17 mouse cellular contexts compared by ENCODE assay signal in the genomic region with DNA sequence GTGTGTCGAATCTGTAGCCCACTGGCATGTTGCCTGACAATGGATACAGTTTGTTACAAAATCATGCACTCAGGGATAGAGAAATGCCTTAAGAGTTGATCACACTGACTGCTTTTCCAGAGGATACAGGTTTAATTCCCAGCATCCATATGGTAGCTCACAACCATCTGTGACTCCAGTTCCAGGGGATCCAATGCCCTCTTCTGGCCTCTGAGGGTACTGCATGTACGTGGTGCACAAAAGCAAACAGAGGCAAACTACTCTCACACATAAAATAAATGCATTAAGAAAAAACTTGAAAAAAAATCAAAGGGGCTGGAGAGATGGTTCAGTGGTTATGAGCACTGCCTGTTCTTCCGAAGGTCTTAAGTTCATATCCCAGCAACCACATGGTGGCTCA. TPM values are rescaled to one million over a fixed set of nuclear protein-coding genes. Genes with fewer than 3 reads are reported as not detected.
DNase-seq lines count a peak whose midpoint lies in the region; ATAC-seq and TF ChIP-seq lines count a peak whose summit lies in the region.
"Had no signal": no experiment of that assay in that cellular context is flagged by ENCODE, and none has a peak within 500 bp of the region (broad histone marks: within the 10 kb centered on the region; RNA-seq: fewer than 3 reads in every experiment).

No protein-coding gene starts in this region.

- H3K9ac ChIP-seq in kidney, embryonic 14.5 days (ENCODE audit: low read depth, low read length) = no peak overlapping the region
- H3K9ac ChIP-seq in midbrain, postnatal 0 days (replicated peaks; ENCODE audit: low read length, poor library complexity, severe bottlenecking) = no peak overlapping the region
- H3K9ac ChIP-seq in midbrain, embryonic 14.5 days (replicated peaks; ENCODE audit: low read length) = no peak overlapping the region
- H3K9ac ChIP-seq: embryonic facial prominence, embryonic 13.5 days; limb, embryonic 13.5 days; midbrain, embryonic 13.5 days had no signal

- no peak for TF ChIP-seq POLR2A in kidney, adult 2 months (IDR thresholded peaks at IDR 0.05; ENCODE audit: low read depth, low read length)
- no peak for TF ChIP-seq POLR2A in small intestine, adult 2 months (IDR thresholded peaks at IDR 0.05; ENCODE audit: low read depth, low read length)

- no peak for DNase-seq in kidney, adult 2 months
- no peak for DNase-seq in midbrain, postnatal 0 days (ENCODE audit: low spot score)
- DNase-seq in midbrain, embryonic 14.5 days = no peak
- DNase-seq in G1E (ENCODE audit: low spot score) = no peak
- DNase-seq: kidney, postnatal 25 days; layer of hippocampus, postnatal 36 days; lung, postnatal 10 days; right cerebral cortex, postnatal 25 days; thymus, postnatal 36 days had no signal

- no peaks in the 10 kb centered on the region for H3K4me1 ChIP-seq in kidney, adult 2 months (ENCODE audit: control insufficient read depth, insufficient read depth, low read length)
- no peaks in the 10 kb centered on the region for H3K4me1 ChIP-seq in kidney, embryonic 14.5 days (ENCODE audit: control insufficient read depth, insufficient read depth, low read length)
- no peaks in the 10 kb centered on the region for H3K4me1 ChIP-seq in midbrain, postnatal 0 days (ENCODE audit: insufficient read depth, low read length)
- H3K4me1 ChIP-seq in midbrain, embryonic 14.5 days (ENCODE audit: control insufficient read depth, insufficient read depth, low read length) = no peaks in the 10 kb centered on the region
- no peaks in the 10 kb centered on the region; the same call in 1 of the 2 replicates for H3K4me1 ChIP-seq in G1E (ENCODE audit: insufficient read depth, low read depth, low read length)
- H3K4me1 ChIP-seq in small intestine, adult 2 months (ENCODE audit: control insufficient read depth, insufficient read depth, insufficient read length, low read length) = no peaks in the 10 kb centered on the region
- H3K4me1 ChIP-seq: limb, embryonic 13.5 days had no signal

- no peaks in the 10 kb centered on the region for H3K27me3 ChIP-seq in kidney, adult 2 months (replicated peaks; ENCODE audit: control insufficient read depth, insufficient read depth, low read length)
- peaks cover 21% of the 10 kb centered on the region for H3K27me3 ChIP-seq in kidney, embryonic 14.5 days (ENCODE audit: control insufficient read depth, insufficient read depth, low read length)
- peaks cover 11% of the 10 kb centered on the region; the same call in 1 of the 2 replicates for H3K27me3 ChIP-seq in midbrain, postnatal 0 days (ENCODE audit: insufficient read depth, low read length)
- 0 out of 2 replicates have a peak, but pooled peaks cover 2% of the 10 kb centered on the region for H3K27me3 ChIP-seq in midbrain, embryonic 14.5 days (ENCODE audit: control insufficient read depth, insufficient read depth, low read length)
- peaks cover 11% of the 10 kb centered on the region; the same call in 1 of the 2 replicates for H3K27me3 ChIP-seq in G1E (ENCODE audit: insufficient read depth, low read length)
- H3K27me3 ChIP-seq in small intestine, adult 2 months (ENCODE audit: control insufficient read depth, insufficient read depth, low read length) = no peaks in the 10 kb centered on the region

- WGBS in kidney, adult 2 months = 77% methylated on average over 3 of the region's 3 CpGs
- WGBS in kidney, embryonic 14.5 days = 73% methylated on average over 3 of the region's 3 CpGs
- 80% methylated on average over 3 of the region's 3 CpGs for WGBS in midbrain, postnatal 0 days
- 80% methylated on average over 3 of the region's 3 CpGs for WGBS in midbrain, embryonic 14.5 days
- WGBS in small intestine, adult 2 months = 86% methylated on average over 3 of the region's 3 CpGs

- peak; percentile 25; the same call in 1 of the 2 replicates for TF ChIP-seq CTCF in kidney, adult 2 months (conservative IDR thresholded peaks at IDR 0.05; ENCODE audit: insufficient read depth, insufficient read length, low read depth, low read length)
- TF ChIP-seq CTCF in midbrain, postnatal 0 days (IDR thresholded peaks at IDR 0.05) = peak; percentile 46
- TF ChIP-seq CTCF in G1E (IDR thresholded peaks at IDR 0.05; ENCODE audit: low read depth, low read length) = peak; percentile 37; the same call in 1 of the 2 replicates
- TF ChIP-seq CTCF in small intestine, adult 2 months (IDR thresholded peaks at IDR 0.05; ENCODE audit: extremely low read depth, insufficient read length, insufficient replicate concordance, low read depth, low read length) = peak; percentile 23; the same call in 1 of the 2 replicates

- H3K4me3 ChIP-seq in kidney, adult 2 months (ENCODE audit: insufficient read depth, low read depth, low read length) = no peak overlapping the region
- no peak overlapping the region for H3K4me3 ChIP-seq in kidney, embryonic 14.5 days (ENCODE audit: low read length)
- H3K4me3 ChIP-seq in midbrain, postnatal 0 days (ENCODE audit: low read depth, low read length) = no peak overlapping the region
- H3K4me3 ChIP-seq in midbrain, embryonic 14.5 days (replicated peaks; ENCODE audit: low read depth, low read length) = no peak overlapping the region
- no peak overlapping the region for H3K4me3 ChIP-seq in G1E (ENCODE audit: low read depth, low read length)
- no peak overlapping the region for H3K4me3 ChIP-seq in small intestine, adult 2 months (ENCODE audit: low read depth, low read length)
- H3K4me3 ChIP-seq: embryonic facial prominence, embryonic 13.5 days; forebrain, embryonic 10.5 days; limb, embryonic 13.5 days; midbrain, embryonic 13.5 days had no signal

- H3K9me3 ChIP-seq in kidney, embryonic 14.5 days (ENCODE audit: control insufficient read depth, low read length) = no peaks in the 10 kb centered on the region; the same call in 1 of the 2 replicates
- H3K9me3 ChIP-seq in midbrain, postnatal 0 days (ENCODE audit: low read length) = no peaks in the 10 kb centered on the region
- H3K9me3 ChIP-seq in midbrain, embryonic 14.5 days (ENCODE audit: control insufficient read depth, low read length) = 0 out of 2 replicates have a peak, but pooled peaks cover 7% of the 10 kb centered on the region
- H3K9me3 ChIP-seq in G1E (replicated peaks) = peaks cover 7% of the 10 kb centered on the region

- no peak for ATAC-seq in kidney, embryonic 14.5 days (ENCODE audit: low FRiP score, low TSS enrichment)
- no peak for ATAC-seq in midbrain, postnatal 0 days (ENCODE audit: low FRiP score)
- ATAC-seq in midbrain, embryonic 14.5 days (ENCODE audit: low FRiP score, low TSS enrichment) = no peak
- ATAC-seq in G1E (ENCODE audit: extremely low read depth, insufficient number of reproducible peaks, low FRiP score, poor library complexity, severe bottlenecking) = no peak
- no peak for ATAC-seq in frontal cortex, adult (ENCODE audit: low TSS enrichment)
- ATAC-seq: inflammation-experienced regulatory T-cells, adult 6 months; midbrain, embryonic 13.5 days had no signal

- H3K36me3 ChIP-seq in kidney, adult 2 months (ENCODE audit: control insufficient read depth, insufficient read depth, low read length) = no peaks in the 10 kb centered on the region
- no peaks in the 10 kb centered on the region for H3K36me3 ChIP-seq in kidney, embryonic 14.5 days (ENCODE audit: control insufficient read depth, insufficient read depth, low read length)
- no peaks in the 10 kb centered on the region for H3K36me3 ChIP-seq in midbrain, postnatal 0 days (ENCODE audit: insufficient read depth, low read length)
- no peaks in the 10 kb centered on the region for H3K36me3 ChIP-seq in midbrain, embryonic 14.5 days (ENCODE audit: control insufficient read depth, insufficient read depth, low read length)
- no peaks in the 10 kb centered on the region for H3K36me3 ChIP-seq in G1E (replicated peaks)
- H3K36me3 ChIP-seq in small intestine, adult 2 months (ENCODE audit: control insufficient read depth, insufficient read depth, low read length) = peaks cover 76% of the 10 kb centered on the region
- H3K36me3 ChIP-seq: embryonic facial prominence, embryonic 13.5 days; forebrain, embryonic 10.5 days; limb, embryonic 13.5 days; midbrain, embryonic 13.5 days had no signal

- H3K4me2 ChIP-seq in kidney, embryonic 14.5 days (replicated peaks; ENCODE audit: low read depth, low read length) = no peak overlapping the region
- H3K4me2 ChIP-seq in midbrain, postnatal 0 days (ENCODE audit: low read depth, low read length, poor library complexity, severe bottlenecking) = no peak overlapping the region
- H3K4me2 ChIP-seq in midbrain, embryonic 14.5 days (ENCODE audit: low read length) = no peak overlapping the region
- H3K4me2 ChIP-seq: embryonic facial prominence, embryonic 13.5 days; limb, embryonic 13.5 days; midbrain, embryonic 13.5 days had no signal

- no peak overlapping the region for H3K27ac ChIP-seq in kidney, adult 2 months (ENCODE audit: insufficient read depth, low read depth, low read length)
- H3K27ac ChIP-seq in kidney, embryonic 14.5 days (ENCODE audit: low read depth, low read length) = no peak overlapping the region
- no peak overlapping the region for H3K27ac ChIP-seq in midbrain, postnatal 0 days (ENCODE audit: low read depth, low read length)
- H3K27ac ChIP-seq in midbrain, embryonic 14.5 days (replicated peaks; ENCODE audit: low read depth, low read length) = no peak overlapping the region
- H3K27ac ChIP-seq in small intestine, adult 2 months (ENCODE audit: insufficient read depth, low read depth, low read length) = no peak overlapping the region
- H3K27ac ChIP-seq: embryonic facial prominence, embryonic 13.5 days; forebrain, embryonic 10.5 days; limb, embryonic 13.5 days; midbrain, embryonic 13.5 days had no signal

RNA-seq across cellular contexts. Expression of a gene that starts 26.6 kb away (rescaled TPM):
- 19.1 and 20.6 TPM in 2 replicates for polyA plus RNA-seq in kidney, adult 2 months (2012; rRNA removed)
- 0.18 and 0.26 TPM in 2 replicates for polyA plus RNA-seq in kidney, embryonic 14.5 days (2014; fragmentation: Nextera tagmentation; extraction: Ambion mirVana)
- 17.2 and 25.4 TPM in 2 replicates for total RNA-seq in midbrain, postnatal 0 days (2014; rRNA removed)
- polyA plus RNA-seq in midbrain, postnatal 0 days (2015; fragmentation: Nextera tagmentation; extraction: Ambion mirVana) = 6.2 and 6.6 TPM in 2 replicates
- 5.2 and 7.5 TPM in 2 replicates for polyA plus RNA-seq in midbrain, embryonic 14.5 days (2014; fragmentation: Nextera tagmentation; extraction: Ambion mirVana)
- 0.53 TPM in 1 of 2 replicates, not detected in the other for total RNA-seq in G1E (2014; fragmentation: Nextera tagmentation)
- 0.05 TPM in 1 of 2 replicates, not detected in the other for total RNA-seq in G1E (2017)
- not detected in 2 replicates for polyA plus RNA-seq in G1E (2012)
- polyA plus RNA-seq in small intestine, adult 2 months (2012; rRNA removed) = 3.1 and 3.4 TPM in 2 replicates
- polyA plus RNA-seq: inflammation-experienced regulatory T-cells, adult 6 months had no signal

RNA-seq across cellular contexts. Expression of a gene that starts 44.9 kb away (rescaled TPM):
- 4,402 and 6,941 TPM in 2 replicates for polyA plus RNA-seq in kidney, adult 2 months (2012; rRNA removed)
- 5.0 and 7.0 TPM in 2 replicates for polyA plus RNA-seq in kidney, embryonic 14.5 days (2014; fragmentation: Nextera tagmentation; extraction: Ambion mirVana)
- not detected in 2 replicates for total RNA-seq in midbrain, postnatal 0 days (2014; rRNA removed)
- polyA plus RNA-seq in midbrain, postnatal 0 days (2015; fragmentation: Nextera tagmentation; extraction: Ambion mirVana) = 0.79 and 0.82 TPM in 2 replicates
- 1.1 TPM in 1 of 2 replicates, not detected in the other for polyA plus RNA-seq in midbrain, embryonic 14.5 days (2014; fragmentation: Nextera tagmentation; extraction: Ambion mirVana)
- total RNA-seq in G1E (2014; fragmentation: Nextera tagmentation) (1.3 and 2.7 TPM in 2 replicates), G1E (2017) (0.16 and 0.70 TPM in 2 replicates)
- 0.10 and 0.35 TPM in 2 replicates for polyA plus RNA-seq in G1E (2012)
- polyA plus RNA-seq in small intestine, adult 2 months (2012; rRNA removed) = 6.4 and 11.1 TPM in 2 replicates

RNA-seq across cellular contexts. Expression of a gene that starts 53.6 kb away (rescaled TPM):
- polyA plus RNA-seq in kidney, adult 2 months (2012; rRNA removed) = 8.5 and 12.4 TPM in 2 replicates
- 1.3 and 1.8 TPM in 2 replicates for polyA plus RNA-seq in kidney, embryonic 14.5 days (2014; fragmentation: Nextera tagmentation; extraction: Ambion mirVana)
- 8.8 and 11.0 TPM in 2 replicates for total RNA-seq in midbrain, postnatal 0 days (2014; rRNA removed)
- polyA plus RNA-seq in midbrain, postnatal 0 days (2015; fragmentation: Nextera tagmentation; extraction: Ambion mirVana) = 6.9 and 7.9 TPM in 2 replicates
- 2.5 and 2.7 TPM in 2 replicates for polyA plus RNA-seq in midbrain, embryonic 14.5 days (2014; fragmentation: Nextera tagmentation; extraction: Ambion mirVana)
- total RNA-seq in G1E (2014; fragmentation: Nextera tagmentation) (not detected in 2 replicates), G1E (2017) (not detected in 2 replicates)
- polyA plus RNA-seq in G1E (2012) = not detected in 2 replicates
- polyA plus RNA-seq in small intestine, adult 2 months (2012; rRNA removed) = 196 and 563 TPM in 2 replicates
- polyA plus RNA-seq: inflammation-experienced regulatory T-cells, adult 6 months had no signal

Comparison
In these comparisons a context has a peak if more than half of its experiments do, and no peak if none do; other contexts are left out.
1. RNA of a gene that starts 44.9 kb away (polyA plus RNA-seq): 4,402 to 6,941 TPM in kidney, adult 2 months; 6.4 to 11.1 TPM in small intestine, adult 2 months, 5.0 to 7.0 TPM in kidney, embryonic 14.5 days, 1.1 TPM in midbrain, embryonic 14.5 days, 0.79 to 0.82 TPM in midbrain, postnatal 0 days and 0.10 to 0.35 TPM in G1E; every median in the first group is over 100 times any median in the second.
2. RNA of a gene that starts 53.6 kb away (polyA plus RNA-seq): 196 to 563 TPM in small intestine, adult 2 months; 8.5 to 12.4 TPM in kidney, adult 2 months, 6.9 to 7.9 TPM in midbrain, postnatal 0 days, 2.5 to 2.7 TPM in midbrain, embryonic 14.5 days, 1.3 to 1.8 TPM in kidney, embryonic 14.5 days and not detected in G1E; every median in the first group is over 10 times any median in the second.
3. Peak in every context shown above with its lines, with median percentiles within 50 percentile points of each other: CTCF ChIP-seq.